Mouse (Mus musculus) cerebellum, adult 11 months (tissue): Measurements from ENCODE around the gene Tigar.

Experiments
- DNase-seq: peaks from one replicate; pipeline ENCODE4 v3.0.0; 2022

The Tigar gene

GRCm38 (mm10) chr6:127142154-127143123, 33.1 kb upstream of the Tigar start:
- no peak for DNase-seq

GRCm38 (mm10) chr6:127138962-127139361, 29.6 kb upstream of the Tigar start:
- no peak for DNase-seq

- DNase-seq: no peak
These were observed 24.3 kb upstream of the Tigar start for GRCm38 (mm10) chr6:127133433-127134245.

GRCm38 (mm10) chr6:127132719-127133118, 23.4 kb upstream of the Tigar start:
- DNase-seq: no peak

GRCm38 (mm10) chr6:127131946-127132345, 22.6 kb upstream of the Tigar start:
- DNase-seq: no peak

GRCm38 (mm10) chr6:127130377-127130776, 21.0 kb upstream of the Tigar start:
- no peak for DNase-seq

GRCm38 (mm10) chr6:127129659-127130058, 20.3 kb upstream of the Tigar start:
- DNase-seq: no peak

GRCm38 (mm10) chr6:127123506-127123905, 14.1 kb upstream of the Tigar start:
- DNase-seq: no peak

GRCm38 (mm10) chr6:127122996-127123395, 13.6 kb upstream of the Tigar start:
- no peak for DNase-seq

GRCm38 (mm10) chr6:127122221-127122806, 13.0 kb upstream of the Tigar start:
- no peak for DNase-seq

- no peak for DNase-seq
These were observed 5.5 kb upstream of the Tigar start for GRCm38 (mm10) chr6:127114753-127115456.

GRCm38 (mm10) chr6:127108368-127109060, 843 bp downstream of the Tigar start:
- DNase-seq: no peak

- DNase-seq: no peak
These were observed 1.9 kb downstream of the Tigar start for GRCm38 (mm10) chr6:127107413-127107812.

GRCm38 (mm10) chr6:127106726-127107125, 2.6 kb downstream of the Tigar start:
- no peak for DNase-seq

- no peak for DNase-seq
These were observed 3.2 kb downstream of the Tigar start for GRCm38 (mm10) chr6:127106189-127106588.

GRCm38 (mm10) chr6:127105107-127105506, 4.2 kb downstream of the Tigar start:
- DNase-seq: no peak

GRCm38 (mm10) chr6:127104396-127105029, 4.8 kb downstream of the Tigar start:
- DNase-seq: no peak

GRCm38 (mm10) chr6:127103506-127104275, 5.7 kb downstream of the Tigar start:
- DNase-seq: no peak

- DNase-seq: no peak
These were observed 14.8 kb downstream of the Tigar start for GRCm38 (mm10) chr6:127094565-127094964.

- peak; percentile 35 for DNase-seq
These were observed 22.6 kb downstream of the Tigar start for GRCm38 (mm10) chr6:127086739-127087138.

GRCm38 (mm10) chr6:127081820-127082219, 27.5 kb downstream of the Tigar start:
- DNase-seq: no peak
